Mouse (Mus musculus) cerebellum, adult (tissue): ENCODE measurements around the gene Dnajc3.

Experiments used
- ATAC-seq: cut with Nextera tagmentation; 2 replicates; pipeline ENCODE4 v1.9.2; 2017; ENCODE audit warnings: mild to moderate bottlenecking, moderate library complexity, mixed read lengths; ENCODE audit not compliant: insufficient number of reproducible peaks, low FRiP score, low TSS enrichment

Gene Dnajc3

DNA sequence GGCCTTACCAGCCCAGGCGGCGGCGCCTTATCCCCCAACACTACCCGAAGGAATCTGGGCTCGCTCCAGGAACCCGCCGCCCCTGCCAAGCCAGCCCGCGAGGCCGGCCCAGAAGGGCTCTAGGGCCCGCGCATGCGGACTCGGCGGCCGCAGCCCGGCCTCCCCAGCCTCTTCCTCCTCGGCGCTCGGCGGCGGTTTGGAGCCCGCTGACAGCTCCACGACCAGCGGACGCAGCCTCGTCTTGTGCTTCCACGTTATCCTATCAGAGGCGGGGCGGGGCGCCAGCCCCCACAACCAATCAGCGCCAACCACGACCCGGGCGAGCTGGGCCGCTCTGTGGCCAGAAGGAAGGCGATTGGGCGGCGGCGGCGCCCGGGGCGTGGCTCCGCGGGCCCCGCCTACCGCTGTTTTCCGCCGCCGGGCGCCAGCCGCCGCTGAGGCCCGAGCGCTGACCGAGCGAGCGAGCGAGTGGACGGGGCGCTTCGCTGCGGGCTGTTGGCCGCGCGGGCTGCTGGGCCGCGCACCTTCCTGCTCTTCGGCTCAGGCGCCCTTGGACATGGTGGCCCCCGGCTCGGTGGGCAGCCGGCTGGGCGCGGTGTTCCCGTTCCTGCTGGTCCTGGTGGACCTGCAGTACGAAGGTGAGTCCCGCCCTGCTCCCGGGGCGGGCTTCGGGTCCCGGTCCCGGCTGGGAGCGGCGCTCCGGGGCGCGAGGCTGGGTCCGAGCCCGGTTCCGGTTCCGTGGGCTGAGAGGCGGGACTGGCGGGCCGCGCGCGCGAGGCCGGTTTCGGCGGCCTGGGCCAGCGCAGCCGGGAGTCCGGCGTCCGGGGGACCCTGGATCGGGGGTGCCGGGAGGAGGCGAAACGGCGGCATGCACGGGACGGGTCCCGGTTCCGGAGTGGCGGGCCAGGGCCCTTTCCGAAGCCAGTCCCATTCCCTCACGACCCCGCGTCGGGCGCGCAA lies at the start of gene Dnajc3:
TSS of gene Dnajc3 (plus strand) at position 444 of the 960 bp plus-strand sequence.
- peak; percentile 96 for ATAC-seq

DNA sequence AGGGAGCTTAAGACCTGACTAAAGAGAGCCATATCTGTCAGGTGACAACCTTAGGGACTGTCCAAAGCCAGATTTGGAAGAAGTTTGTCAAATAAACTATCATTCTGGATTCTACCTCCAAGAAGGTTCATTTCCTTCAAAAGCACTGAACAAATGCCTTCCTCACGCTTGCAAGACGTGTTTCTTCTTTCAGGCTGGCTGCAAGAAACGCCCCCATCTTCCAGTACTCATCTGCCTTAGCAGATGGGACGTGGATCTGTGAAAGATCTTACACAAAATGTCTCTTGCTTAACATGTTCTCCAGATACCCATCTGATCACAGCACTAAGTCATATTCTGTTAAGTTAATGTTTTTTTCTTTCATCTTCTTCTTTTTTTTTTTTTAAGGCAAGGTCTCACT lies 47.7 kb upstream of the Dnajc3 start:
- no peak for ATAC-seq

DNA sequence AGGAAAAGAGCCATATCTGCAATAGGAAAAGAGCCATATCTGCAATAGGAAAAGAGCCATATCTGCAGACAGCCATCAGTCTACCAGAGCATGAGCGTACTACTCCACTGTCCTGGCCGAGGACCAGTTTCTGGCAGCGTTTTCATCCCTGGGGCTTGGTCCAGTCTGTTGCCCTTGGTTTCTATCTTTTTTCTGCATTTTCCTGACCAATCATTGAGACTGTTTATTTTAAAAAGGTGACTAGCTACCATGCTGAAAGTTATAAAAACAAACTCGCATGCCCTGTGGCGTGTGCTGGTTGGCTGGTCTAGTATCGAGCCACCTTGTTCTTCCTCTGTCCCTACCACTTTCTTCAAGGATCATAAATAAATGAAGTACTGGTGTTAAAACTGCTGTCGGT lies 42.5 kb upstream of the Dnajc3 start:
- no peak for ATAC-seq

DNA sequence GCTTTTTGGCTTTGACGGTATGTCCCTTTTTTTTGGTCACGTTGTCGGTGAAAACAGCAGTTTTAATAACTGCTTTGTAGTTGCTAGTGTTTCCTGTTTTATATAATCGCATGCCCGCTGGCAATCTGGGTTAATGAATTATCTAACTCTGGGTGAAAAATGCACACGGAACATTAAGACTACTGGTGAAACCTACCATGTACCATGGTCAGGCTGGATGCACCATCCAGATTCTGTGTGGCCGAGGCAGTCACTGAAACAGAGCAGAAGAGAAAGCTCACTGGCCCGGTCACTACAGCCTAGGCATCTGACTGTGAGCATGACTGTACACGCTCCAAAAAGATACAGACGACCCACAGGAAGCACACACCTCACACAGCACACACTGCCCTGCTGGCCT lies 42.1 kb upstream of the Dnajc3 start:
- ATAC-seq, result no peak

DNA sequence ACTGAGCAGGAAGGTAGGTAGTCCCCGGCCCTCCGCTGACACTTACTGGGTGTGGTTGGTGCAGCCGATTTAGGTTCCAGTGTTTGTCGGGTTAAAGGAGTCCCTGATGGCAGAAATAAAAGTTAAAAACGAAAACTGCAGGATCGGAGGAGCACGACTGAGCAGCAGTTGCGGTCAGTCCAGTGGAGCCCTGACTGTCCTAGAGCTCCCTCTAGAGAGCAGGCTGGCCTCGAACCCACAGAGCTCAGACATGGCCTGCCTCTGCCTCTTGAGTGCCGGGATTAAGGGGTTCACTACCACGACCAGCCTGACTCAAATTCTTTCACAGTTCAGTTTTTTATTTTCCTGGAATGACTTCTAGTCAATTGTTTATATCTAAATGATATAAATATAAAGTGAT lies 37.8 kb upstream of the Dnajc3 start:
- ATAC-seq, result no peak

DNA sequence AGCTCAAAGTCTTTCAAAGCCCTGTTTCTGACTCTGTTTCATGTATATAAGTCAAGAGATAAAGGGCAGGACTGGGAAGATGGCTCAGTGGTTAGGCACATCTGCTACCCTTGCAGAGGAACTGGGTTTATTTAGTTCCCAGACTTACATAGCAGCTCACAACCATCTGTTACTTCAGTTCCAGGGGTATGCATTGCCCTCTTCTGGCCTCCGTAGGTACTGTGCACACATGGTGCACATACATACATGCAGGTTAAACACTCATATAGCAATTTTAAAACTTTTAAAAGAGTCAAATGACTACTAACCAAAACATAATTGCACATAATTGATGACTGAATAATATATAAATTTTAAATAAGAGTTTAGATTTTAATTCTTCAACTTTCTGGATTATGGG lies 36.9 kb upstream of the Dnajc3 start:
- ATAC-seq, result no peak

DNA sequence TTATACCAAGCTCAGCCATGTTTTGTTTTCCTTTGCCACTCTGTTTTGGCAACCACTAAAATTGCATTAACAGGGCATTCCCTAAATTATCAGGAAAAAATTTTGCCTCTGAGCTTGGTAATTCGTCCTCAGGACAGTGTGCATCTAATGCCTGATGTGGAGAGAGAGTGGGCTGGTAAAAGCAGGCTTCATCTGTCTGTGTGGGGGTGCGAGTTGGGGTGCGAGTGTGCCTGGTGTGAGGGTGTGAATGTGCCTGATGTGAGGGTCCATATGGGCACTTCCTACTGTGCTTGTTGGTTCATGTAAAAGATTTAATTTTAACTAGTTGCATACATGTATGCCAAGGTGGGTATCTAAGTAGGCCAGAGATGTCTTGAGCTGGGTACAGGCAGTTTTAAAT lies 34.4 kb upstream of the Dnajc3 start:
- ATAC-seq, result no peak

DNA sequence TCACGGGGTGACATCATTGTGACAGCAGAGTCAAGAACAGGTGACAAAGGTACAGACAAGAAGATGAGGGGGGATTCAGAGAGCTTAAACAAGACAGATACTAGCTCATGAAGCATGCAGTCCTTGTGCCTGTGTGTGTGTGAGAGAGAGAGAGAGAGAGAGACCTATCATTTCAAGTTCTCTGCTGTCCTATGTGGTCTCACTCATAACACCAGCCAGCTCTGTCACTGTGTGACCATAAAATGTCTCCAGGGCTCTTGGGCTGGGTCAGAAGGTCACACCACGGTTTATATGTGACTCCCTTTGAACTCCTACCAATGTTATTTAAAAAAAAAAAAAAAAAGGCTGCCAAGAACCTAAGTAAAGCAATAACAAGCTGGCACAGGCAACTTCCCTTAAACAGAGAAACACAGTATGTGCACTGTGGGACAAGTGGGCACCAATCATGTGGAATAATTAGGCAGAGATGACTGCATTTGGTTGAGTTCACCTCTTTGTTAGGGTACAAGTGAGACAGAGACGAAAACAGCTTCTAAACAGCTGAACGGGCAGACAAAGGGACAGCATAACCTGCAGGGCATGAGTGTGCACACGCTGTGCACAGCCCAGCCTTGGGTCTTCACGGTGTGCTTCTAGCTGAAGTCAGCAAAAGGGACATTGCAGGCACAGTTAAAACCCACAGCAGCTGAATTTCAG lies 33.8 kb upstream of the Dnajc3 start:
- ATAC-seq, result no peak

DNA sequence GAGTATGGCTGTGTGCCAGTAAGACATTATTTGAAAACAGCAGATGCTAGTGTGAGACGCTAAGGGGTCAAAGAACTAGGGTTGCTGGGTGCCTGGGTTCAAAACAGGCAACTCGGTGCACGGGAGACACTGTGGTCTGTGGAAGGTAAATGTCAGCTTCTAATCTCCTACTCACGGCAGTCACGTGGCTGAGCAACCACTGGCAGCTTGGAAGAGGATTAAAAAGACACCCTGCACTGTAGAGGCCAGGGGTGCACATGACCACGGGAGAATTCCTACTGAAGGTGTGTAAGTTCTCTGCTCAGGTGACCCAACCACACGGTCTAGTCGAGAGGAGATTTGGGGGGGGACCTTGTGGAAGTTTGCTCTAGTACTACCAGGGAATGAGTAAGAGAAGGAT lies 30.2 kb upstream of the Dnajc3 start:
- ATAC-seq, result no peak

DNA sequence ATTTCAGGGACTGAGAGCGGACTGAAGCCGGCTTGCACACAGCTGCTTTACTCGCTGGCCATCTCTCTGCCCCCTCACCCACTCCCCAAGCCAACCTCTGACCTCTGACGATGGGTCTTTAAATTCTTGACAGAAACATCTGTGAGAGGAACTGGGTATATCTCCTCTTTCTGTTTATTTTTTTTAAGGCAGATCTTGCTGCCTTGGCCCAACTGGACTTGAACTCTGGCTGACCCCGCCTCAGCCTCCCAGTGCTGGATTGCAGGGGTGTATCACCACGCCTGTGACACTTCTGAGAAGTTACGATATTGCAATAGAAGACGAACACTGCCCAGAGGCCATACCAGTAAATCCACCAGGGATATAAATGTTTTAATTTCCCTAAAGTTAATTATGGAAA lies 27.9 kb upstream of the Dnajc3 start:
- ATAC-seq, result no peak

DNA sequence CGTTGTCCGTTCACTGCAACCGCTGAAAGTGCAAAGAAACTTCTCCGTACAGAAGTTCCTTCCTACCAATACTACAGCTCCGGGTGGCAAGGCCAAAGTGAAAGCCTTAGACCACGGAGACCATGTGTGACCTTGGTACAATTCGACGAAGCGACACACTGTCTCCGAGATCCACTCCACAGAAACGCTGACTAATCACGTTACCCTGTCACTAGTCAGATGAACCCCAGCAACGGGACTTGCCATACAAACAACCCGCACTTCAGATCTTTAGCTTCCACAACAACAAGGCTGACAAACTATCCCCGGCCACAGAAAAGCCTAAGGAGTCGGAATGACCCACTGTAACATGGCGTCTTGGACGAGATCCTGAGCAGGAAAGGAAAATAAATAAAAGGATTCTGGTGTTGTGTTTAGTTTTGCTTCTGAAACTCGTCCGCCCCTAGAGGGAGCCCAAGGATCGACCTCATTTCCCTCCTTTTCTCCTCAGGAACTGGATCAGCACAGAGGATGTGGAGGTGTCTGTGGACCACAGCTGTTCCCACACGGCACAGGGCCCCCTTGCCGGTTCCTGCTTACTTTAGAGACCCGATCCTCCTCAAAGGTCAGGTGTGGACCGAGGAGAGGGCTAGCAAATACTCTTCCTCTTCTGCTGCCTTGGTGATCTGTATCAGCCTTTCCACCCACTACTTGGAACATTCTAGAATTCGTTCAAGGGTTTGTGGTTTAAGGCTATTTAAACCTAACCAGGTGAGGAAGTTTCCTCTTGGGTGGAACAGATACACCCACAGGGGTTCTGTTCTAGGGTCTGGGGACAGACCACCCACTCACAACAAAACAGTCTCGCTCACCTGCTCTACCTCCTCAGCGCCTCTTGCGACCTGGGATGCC lies 27.2 kb upstream of the Dnajc3 start:
- 0 out of 2 replicates have a peak, but pooled peaks have one; percentile 22 for ATAC-seq

DNA sequence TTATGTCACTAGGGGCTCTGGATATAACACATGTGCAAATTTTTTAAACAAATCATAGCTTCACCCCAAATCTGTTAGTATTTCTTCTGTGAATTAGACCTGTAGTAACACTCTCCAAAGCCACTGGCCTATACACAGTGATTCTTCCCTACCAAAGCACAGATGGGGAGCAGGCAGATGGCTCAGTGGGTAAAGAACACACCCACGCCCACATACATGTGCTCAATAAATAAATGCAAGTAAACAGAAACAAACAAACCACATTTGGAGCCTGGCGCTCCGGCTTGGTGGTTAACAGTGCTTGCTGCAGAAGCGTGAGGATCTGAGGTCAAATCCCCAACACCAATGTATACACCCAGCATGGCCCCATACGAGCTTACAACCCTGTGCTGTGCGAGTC lies 26.3 kb upstream of the Dnajc3 start:
- ATAC-seq, result no peak

DNA sequence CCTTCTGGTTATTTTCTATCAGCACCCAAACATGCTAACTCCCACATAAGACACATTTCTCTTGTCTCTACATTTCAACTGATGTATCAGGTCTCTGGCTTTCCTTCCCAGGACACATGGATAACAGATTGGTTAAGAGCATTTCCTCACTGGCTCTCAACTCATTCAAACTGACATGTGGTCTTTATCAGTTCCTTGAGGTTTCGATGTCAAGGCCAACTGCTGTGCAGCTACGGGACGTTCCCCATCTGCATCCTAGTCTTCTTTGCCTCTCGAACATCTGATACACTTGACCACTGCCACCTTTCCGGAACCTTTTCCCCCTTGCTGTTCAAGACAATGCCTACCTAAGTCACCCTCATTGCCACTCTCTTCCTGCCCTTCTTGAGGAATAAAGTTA lies 24.1 kb upstream of the Dnajc3 start:
- no peak for ATAC-seq

DNA sequence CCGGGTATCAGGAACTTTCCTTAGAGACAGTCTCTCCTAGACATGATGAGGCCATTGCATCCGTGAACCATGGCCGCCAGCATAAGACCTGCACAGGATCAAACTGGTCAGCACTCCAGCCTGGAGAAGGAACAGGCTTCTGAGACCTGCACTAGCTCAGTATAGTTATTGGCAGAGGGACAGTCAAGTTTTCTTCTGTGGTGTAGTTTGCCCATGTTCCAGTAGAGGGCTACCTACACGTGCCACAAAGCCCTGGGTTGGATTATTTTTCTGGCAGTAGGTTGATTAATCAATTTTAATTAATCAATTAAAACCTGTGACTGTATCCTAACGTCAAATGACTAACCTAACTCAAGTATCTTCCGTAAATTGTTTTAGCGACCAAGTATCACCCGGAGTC lies 18.8 kb upstream of the Dnajc3 start:
- ATAC-seq, result no peak

DNA sequence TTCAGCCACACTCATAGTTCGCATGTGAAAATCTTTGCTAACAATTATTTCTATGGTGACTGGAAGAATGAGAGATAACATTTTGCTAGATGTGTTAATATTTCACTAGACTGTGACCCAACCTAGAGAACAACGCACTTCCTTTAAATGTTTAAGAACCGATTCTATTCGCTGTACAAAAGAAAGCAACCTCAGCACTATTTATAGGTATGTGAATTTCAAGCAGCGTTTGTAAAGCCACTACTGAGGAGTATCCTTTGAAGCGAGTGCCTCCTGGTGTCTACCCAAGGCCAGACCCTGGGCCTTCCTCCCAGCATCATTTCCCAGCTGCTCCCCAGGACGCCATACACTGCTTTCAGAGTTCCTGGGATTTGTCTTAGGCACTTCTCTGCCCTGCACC lies 17.1 kb upstream of the Dnajc3 start:
- ATAC-seq, result no peak

DNA sequence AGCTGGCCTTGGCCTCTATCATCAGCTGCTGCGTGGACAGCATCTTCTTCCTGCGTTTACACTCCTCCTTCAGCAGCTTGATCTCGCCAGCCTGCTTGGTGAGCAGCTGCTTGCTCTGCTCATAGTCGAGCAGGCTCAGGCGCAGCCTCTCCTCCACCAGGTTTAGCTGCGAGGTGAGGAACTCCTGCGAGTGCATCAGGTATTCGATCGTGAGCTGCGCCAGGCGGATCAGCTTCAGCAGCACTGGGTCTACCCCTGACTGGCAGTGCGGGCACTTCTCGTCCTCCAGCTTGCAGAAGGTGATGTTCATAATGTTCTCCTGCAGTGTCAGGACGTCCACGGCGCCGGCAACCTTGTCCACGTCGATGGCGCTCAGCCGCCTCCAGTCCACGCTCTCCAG lies 15.5 kb upstream of the Dnajc3 start:
- no peak for ATAC-seq

DNA sequence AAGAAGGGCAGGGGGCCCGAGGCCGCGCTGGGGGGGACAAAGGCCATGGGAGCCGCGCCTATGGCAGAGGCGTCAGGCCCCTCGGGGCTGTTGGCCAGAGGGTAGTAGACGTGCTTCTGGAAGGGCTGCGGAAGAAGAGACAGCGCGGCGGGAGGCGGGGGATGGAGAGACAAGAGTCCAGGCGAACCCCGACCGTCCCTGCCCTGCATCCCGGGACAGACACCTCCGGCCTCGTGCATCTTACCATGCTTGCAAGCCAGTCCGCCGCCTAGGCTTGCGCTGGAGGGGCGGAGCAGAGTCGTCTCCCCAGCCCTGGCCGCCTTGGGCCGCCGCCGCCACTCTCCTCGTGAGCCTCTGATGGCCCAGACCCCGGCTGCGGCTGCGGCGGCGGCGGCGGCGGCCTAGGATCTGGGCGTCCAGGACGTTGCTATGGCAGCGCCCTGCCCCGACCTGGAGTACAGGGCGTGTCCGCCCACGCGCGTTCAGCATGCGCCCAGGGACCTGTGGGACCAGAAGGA lies 15.1 kb upstream of the Dnajc3 start:
- 0 out of 2 replicates have a peak, but pooled peaks have one; percentile 11 for ATAC-seq

DNA sequence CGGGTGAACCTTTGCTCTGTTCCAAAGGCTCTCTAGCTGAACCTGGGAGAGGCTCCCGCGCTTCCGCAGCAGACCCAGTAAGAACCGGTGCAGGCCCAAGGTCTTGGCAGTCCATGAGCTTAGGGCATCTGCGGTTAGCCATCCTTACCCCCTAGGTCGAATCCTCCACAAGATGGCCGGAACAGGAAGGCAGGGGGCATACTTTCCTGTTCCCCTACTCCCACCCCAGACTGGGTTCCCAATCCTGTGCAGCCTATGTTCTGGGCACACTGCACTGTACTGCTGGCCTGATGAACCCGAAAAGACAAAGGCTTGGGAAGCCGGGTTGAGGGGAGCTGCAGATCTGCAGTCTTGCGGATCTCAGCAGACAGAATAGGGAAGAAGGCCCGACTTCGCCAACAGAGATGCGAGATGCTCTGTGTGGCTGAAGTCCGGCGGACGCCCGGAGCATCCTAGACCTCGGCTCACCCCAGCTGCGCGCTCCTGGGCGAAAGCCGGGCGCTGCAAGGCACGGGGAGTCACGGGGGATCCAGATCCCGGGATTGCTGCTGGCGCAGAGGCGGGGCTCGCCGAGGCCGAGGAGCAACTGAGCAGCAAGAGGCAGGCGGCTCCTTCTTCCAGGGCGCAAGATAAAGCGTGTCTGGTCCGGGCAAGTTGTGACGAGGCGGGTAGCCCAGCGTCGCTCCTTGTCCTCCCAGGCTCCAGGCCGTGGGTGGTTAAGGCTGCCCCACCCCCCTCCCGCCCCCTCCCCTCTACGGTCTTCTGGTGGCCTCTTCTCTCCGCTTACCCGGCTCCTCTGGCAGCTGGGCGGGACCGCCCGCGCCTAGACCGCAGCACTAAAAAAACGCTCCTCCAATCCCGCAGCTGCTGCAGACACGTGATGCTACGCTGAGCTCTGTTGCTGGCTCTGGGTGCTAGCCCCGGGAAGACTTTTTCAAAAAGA lies 12.8 kb upstream of the Dnajc3 start, which contains the start of gene Dzip1:
TSS of gene Dzip1 (minus strand) at position 788 of the 943 bp plus-strand sequence.
- peak; percentile 76 for ATAC-seq

DNA sequence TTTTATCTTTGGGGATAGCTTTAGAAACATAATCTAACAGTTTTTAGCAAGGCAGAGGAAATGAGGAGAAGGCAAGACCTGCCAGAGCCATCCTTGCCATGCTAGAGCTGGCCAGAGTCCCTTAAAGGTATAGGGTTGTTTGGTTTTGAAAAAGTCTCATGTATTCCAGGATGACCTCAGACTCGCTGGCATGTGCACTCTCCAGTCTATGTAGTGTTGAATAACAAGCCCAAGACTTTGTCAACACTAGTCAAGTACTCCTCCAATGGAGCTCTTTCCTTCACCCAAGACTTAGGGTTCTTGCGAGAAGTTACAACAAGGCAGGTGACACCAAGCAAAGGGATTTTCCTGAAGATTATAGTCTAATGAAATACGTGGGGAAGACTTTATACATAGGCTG lies 9.2 kb upstream of the Dnajc3 start:
- no peak for ATAC-seq
